Mouse (Mus musculus): Measurements from ENCODE around the gene Rpl12.

DNA sequence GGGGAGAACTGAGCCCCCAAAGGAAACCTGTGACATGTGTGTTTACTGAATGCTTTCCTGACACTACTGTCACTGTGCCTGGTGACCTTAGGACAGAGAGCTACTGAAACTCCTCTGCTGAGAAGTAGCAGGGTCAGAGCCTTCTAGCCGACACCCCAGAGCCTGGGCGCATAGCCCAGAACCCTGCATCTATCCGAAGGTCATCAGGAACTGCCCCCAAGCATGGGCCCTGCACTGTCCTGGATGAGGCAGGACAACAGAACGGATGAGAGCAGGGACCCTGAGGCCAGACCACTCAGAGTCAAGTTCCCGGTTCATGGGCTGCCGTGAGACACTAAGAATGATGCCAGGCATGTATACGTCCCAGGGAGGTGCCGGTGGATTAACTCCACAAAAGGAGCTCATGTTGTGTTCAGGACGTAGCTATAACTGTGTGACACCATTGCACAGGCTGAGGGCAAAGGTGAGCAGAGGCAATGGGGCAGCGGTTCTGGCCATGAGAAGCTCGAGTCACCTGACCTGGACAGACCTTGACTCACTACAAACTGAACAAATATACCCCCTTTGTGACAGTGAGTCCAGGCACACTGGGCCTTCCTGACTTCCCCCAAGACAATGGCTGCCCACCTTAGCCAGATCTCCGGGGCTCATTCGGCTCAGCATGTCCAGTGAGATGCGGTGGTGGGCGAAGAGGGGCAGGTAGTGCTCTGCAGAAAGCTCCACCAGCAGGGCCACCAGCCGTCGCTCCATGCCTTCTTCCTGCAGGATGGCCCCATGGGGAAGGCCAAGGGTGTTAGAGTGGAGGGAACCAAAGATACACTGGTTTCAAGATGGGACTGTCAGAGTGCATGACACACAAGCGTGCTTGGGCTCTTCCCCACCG is 32.2 kb upstream of the Rpl12 start:
- no peak for TF ChIP-seq CTCF (IDR thresholded peaks at IDR 0.05; ENCODE audit: borderline replicate concordance, insufficient read depth, low read depth, low read length)
- TF ChIP-seq POLR2A (IDR thresholded peaks at IDR 0.05; ENCODE audit: borderline replicate concordance, insufficient read depth, low read length), result no peak
